Mouse (Mus musculus) midbrain, embryonic 14.5 days (tissue): ENCODE data around the gene Slco3a1. TPM values are rescaled to one million over a fixed set of nuclear protein-coding genes. Genes with fewer than 3 reads are reported as not detected.

Source experiments
- ATAC-seq: fragments of 200-750 bp; cut with Nextera tagmentation; 2 replicates; pipeline ENCODE4 v1.8.0; 2017; ENCODE audit warnings: moderate number of reproducible peaks, moderate library complexity; ENCODE audit not compliant: low FRiP score, low TSS enrichment
- DNase-seq: peaks from one replicate; pipeline ENCODE4 v3.0.0-alpha.2; 2015
- H3K27ac ChIP-seq: fragments of 300-500 bp; sonication (generic); replicated peaks from 2 replicates; pipeline ENCODE4 v1.5.1; 2014; ENCODE audit warnings: mild to moderate bottlenecking, low read depth, low read length, moderate library complexity
- H3K27me3 ChIP-seq: fragments of 300-500 bp; sonication (generic); 2 replicates; pipeline ENCODE4 v1.6.1; 2014; ENCODE audit warnings: low read length, control low read depth, mixed read lengths; ENCODE audit not compliant: control insufficient read depth, insufficient read depth
- H3K36me3 ChIP-seq: fragments of 300-500 bp; sonication (generic); 2 replicates; pipeline ENCODE4 v1.6.1; 2014; ENCODE audit warnings: low read length, control low read depth; ENCODE audit not compliant: control insufficient read depth, insufficient read depth
- H3K4me1 ChIP-seq: fragments of 300-500 bp; sonication (generic); 2 replicates; pipeline ENCODE4 v1.6.1; 2014; ENCODE audit warnings: mild to moderate bottlenecking, antibody characterized with exemption, low read length, control low read depth; ENCODE audit not compliant: control insufficient read depth, insufficient read depth
- H3K4me2 ChIP-seq: fragments of 300-500 bp; sonication (generic); 2 replicates; pipeline ENCODE4 v1.6.1; 2014; ENCODE audit warnings: mild to moderate bottlenecking, low read length, moderate library complexity
- H3K4me3 ChIP-seq: fragments of 300-500 bp; sonication (generic); replicated peaks from 2 replicates; pipeline ENCODE4 v1.5.1; 2014; ENCODE audit warnings: low read depth, low read length
- H3K9ac ChIP-seq: fragments of 300-500 bp; sonication (generic); replicated peaks from 2 replicates; pipeline ENCODE4 v1.6.1; 2014; ENCODE audit warnings: mild to moderate bottlenecking, low read length, moderate library complexity
- H3K9me3 ChIP-seq: fragments of 300-500 bp; sonication (generic); 2 replicates; pipeline ENCODE4 v1.6.1; 2016; ENCODE audit warnings: low read length, control low read depth, mixed read lengths; ENCODE audit not compliant: control insufficient read depth
- WGBS: fragments of 180-500 bp; shearing (Covaris S2); extraction: QIAGEN DNeasy Blood & Tissue Kit; methylation state at CpG from one replicate; pipeline ENCODE4 v1.1.7; 2014; 5-methylcytosine and 5-hydroxymethylcytosine counted together
- polyA plus RNA-seq: library from polyadenylated mRNA; unstranded; fragments of >200 nt; fragmentation: Nextera tagmentation; extraction: Ambion mirVana; gene quantifications from 2 replicates; pipeline ENCODE4 v1.2.1, GENCODE M21; 2014

Gene Slco3a1
- polyA plus RNA-seq, 1 experiment from 2014 or later = 18.9 TPM

GRCm38 (mm10) chr7:74386257-74386656, 168.3 kb downstream of the Slco3a1 start:
- H3K27ac ChIP-seq = no peak overlapping the region
- ATAC-seq (no peak; the same call in 1 of the 2 replicates), DNase-seq (peak; percentile 57)
- no peaks in the 10 kb centered on the region for H3K27me3 ChIP-seq
- H3K4me1 ChIP-seq = no peaks in the 10 kb centered on the region
- no peak overlapping the region for H3K4me2 ChIP-seq
- no peaks in the 10 kb centered on the region for H3K9me3 ChIP-seq
- H3K36me3 ChIP-seq = no peaks in the 10 kb centered on the region
- no peak overlapping the region for H3K9ac ChIP-seq
- no peak overlapping the region for H3K4me3 ChIP-seq
- 77% methylated on average over 5 of the region's 5 CpGs for WGBS

- H3K4me2 ChIP-seq = no peak overlapping the region
- no peak for ATAC-seq
- H3K9ac ChIP-seq = no peak overlapping the region
- H3K27me3 ChIP-seq = no peaks in the 10 kb centered on the region
- no peak for DNase-seq
- 91% methylated on average over 3 of the region's 3 CpGs for WGBS
- no peaks in the 10 kb centered on the region for H3K4me1 ChIP-seq
- no peaks in the 10 kb centered on the region for H3K36me3 ChIP-seq
- H3K27ac ChIP-seq = no peak overlapping the region
- H3K9me3 ChIP-seq = no peaks in the 10 kb centered on the region
- H3K4me3 ChIP-seq = no peak overlapping the region
Measured at GRCm38 (mm10) chr7:74383040-74383666, 171.4 kb downstream of the Slco3a1 start.

- H3K9me3 ChIP-seq = no peaks in the 10 kb centered on the region
- H3K9ac ChIP-seq = no peak overlapping the region
- 75% methylated on average over 3 of the region's 3 CpGs for WGBS
- no peak overlapping the region for H3K4me3 ChIP-seq
- no peaks in the 10 kb centered on the region for H3K4me1 ChIP-seq
- ATAC-seq = no peak
- no peak for DNase-seq
- H3K27ac ChIP-seq = no peak overlapping the region
- H3K4me2 ChIP-seq = no peak overlapping the region
- H3K27me3 ChIP-seq = no peaks in the 10 kb centered on the region
- H3K36me3 ChIP-seq = no peaks in the 10 kb centered on the region
Measured at GRCm38 (mm10) chr7:74382286-74382685, 172.3 kb downstream of the Slco3a1 start.

DNA sequence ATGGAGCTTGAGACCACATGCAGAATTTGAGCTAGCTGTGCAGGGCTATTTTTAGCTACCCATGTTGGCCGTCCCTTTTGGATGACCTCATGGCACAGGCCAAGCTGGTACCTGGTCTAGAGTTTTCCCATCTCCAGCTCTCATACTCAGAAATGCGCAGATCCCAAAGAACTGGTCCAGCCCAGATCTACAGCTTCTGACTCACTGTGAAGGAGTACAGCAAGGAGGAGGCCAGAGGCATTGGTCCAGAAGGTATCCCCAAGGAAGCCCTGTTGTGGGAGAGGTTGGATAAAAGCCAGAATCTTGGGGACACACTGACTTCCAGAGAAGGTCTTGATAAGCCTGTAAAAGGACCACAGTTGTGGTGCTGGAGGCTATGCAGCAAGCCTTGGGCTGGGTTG, 172.7 kb downstream of the Slco3a1 start:
- WGBS = 86% methylated on average over 2 of the region's 2 CpGs
- Histone ChIP-seq H3K4me1 (no peaks in the 10 kb centered on the region), H3K36me3 (no peaks in the 10 kb centered on the region), H3K9me3 (no peaks in the 10 kb centered on the region), H3K4me3 (no peak overlapping the region), H3K9ac (no peak overlapping the region), H3K27me3 (no peaks in the 10 kb centered on the region), H3K27ac (no peak overlapping the region), H3K4me2 (no peak overlapping the region)
- ATAC-seq = no peak
- DNase-seq = no peak

- Histone ChIP-seq H3K9ac (no peak overlapping the region), H3K4me2 (no peak overlapping the region), H3K27me3 (no peaks in the 10 kb centered on the region), H3K27ac (no peak overlapping the region), H3K4me3 (no peak overlapping the region), H3K36me3 (no peaks in the 10 kb centered on the region), H3K9me3 (no peaks in the 10 kb centered on the region), H3K4me1 (no peaks in the 10 kb centered on the region)
- WGBS = 92% methylated on average over 2 of the region's 2 CpGs
- ATAC-seq (no peak), DNase-seq (no peak)
Measured at GRCm38 (mm10) chr7:74381051-74381450, 173.5 kb downstream of the Slco3a1 start.

- Histone ChIP-seq H3K4me1 (no peaks in the 10 kb centered on the region), H3K9ac (no peak overlapping the region), H3K27me3 (no peaks in the 10 kb centered on the region), H3K27ac (no peak overlapping the region), H3K36me3 (no peaks in the 10 kb centered on the region), H3K4me3 (no peak overlapping the region), H3K4me2 (no peak overlapping the region), H3K9me3 (no peaks in the 10 kb centered on the region)
- WGBS = 78% methylated on average over 10 of the region's 10 CpGs
- no peak for DNase-seq
- no peak for ATAC-seq
Measured at GRCm38 (mm10) chr7:74377909-74378308, 176.7 kb downstream of the Slco3a1 start.

GRCm38 (mm10) chr7:74376397-74377044, 178.1 kb downstream of the Slco3a1 start:
- H3K27ac ChIP-seq = no peak overlapping the region
- H3K9me3 ChIP-seq = no peaks in the 10 kb centered on the region
- no peaks in the 10 kb centered on the region for H3K27me3 ChIP-seq
- ATAC-seq (no peak), DNase-seq (no peak)
- no peak overlapping the region for H3K9ac ChIP-seq
- no peaks in the 10 kb centered on the region for H3K4me1 ChIP-seq
- no peak overlapping the region for H3K4me2 ChIP-seq
- H3K4me3 ChIP-seq = no peak overlapping the region
- WGBS = 75% methylated on average over 12 of the region's 12 CpGs
- no peaks in the 10 kb centered on the region for H3K36me3 ChIP-seq

GRCm38 (mm10) chr7:74375174-74375957, 179.2 kb downstream of the Slco3a1 start:
- DNase-seq = no peak
- no peak for ATAC-seq
- H3K27me3 ChIP-seq = no peaks in the 10 kb centered on the region
- no peaks in the 10 kb centered on the region for H3K36me3 ChIP-seq
- H3K9ac ChIP-seq = no peak overlapping the region
- WGBS = 85% methylated on average over 14 of the region's 14 CpGs
- H3K4me2 ChIP-seq = no peak overlapping the region
- H3K4me3 ChIP-seq = no peak overlapping the region
- H3K27ac ChIP-seq = no peak overlapping the region
- H3K4me1 ChIP-seq = no peaks in the 10 kb centered on the region
- H3K9me3 ChIP-seq = no peaks in the 10 kb centered on the region
